Mouse (Mus musculus): ENCODE measurements at regions not wholly inside any gene's neighbourhood (a gene's known extent, or its start where the extent isn't known, plus 50 kb on each side); places are given as distances from the start of the nearest gene placed in this dataset.
"Not testable (repeated sequence)": the region's sequence is repeated elsewhere in the genome, so short reads cannot be mapped to it uniquely, and the experiment has no call there.

GRCm38 (mm10) chr15:3171774-3172173, 96.6 kb upstream of the Selenop start:
- DNase-seq (ENCODE audit: low spot score in 2 of 2) = no peak

DNA sequence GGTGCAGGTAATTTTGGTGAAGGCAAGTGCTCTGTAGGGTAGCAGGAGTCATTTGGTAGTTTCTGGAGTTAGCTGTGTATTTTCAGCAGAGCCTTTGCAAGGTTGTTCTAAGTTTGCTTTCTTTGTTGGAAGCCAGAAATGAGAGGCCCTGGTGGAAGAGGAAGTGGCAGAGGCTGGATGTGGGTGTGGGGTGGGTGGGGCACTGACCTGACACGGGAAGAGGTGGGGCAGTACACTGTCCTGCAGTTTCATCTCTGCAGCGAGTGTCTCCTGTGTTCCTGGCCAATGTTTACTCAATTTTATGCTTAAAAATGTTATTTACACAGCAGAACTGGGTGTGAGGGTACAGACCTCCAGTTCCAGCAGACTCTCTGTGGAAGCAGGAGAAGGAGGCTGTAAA, 94.3 kb upstream of the Selenop start:
- no peak for DNase-seq (ENCODE audit: low spot score in 2 of 2)

DNA sequence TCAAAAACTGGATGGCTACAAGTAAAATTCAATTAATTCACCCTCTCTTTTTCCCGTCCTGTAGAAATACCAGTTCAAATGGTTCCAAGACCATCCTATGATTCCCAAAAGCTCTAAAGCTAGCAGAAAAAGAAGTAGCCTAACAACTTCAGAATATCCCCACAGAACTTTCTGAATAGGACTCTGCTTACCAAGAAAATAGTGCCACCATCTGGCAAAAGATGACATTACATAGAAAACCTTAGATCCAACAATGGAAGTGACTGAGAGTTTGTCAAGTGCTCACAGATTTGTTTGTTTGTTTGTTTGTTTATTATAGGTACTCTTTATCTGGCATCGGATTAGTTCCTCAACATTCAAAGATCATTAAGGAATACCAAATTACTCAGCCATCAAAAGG, 93.5 kb upstream of the Selenop start:
- no peak for DNase-seq (ENCODE audit: low spot score in 2 of 2)

GRCm38 (mm10) chr15:3201912-3202653, 66.3 kb upstream of the Selenop start:
- peak in 1 of 2 experiments; percentile 28 for DNase-seq (ENCODE audit: low spot score in 2 of 2)

DNA sequence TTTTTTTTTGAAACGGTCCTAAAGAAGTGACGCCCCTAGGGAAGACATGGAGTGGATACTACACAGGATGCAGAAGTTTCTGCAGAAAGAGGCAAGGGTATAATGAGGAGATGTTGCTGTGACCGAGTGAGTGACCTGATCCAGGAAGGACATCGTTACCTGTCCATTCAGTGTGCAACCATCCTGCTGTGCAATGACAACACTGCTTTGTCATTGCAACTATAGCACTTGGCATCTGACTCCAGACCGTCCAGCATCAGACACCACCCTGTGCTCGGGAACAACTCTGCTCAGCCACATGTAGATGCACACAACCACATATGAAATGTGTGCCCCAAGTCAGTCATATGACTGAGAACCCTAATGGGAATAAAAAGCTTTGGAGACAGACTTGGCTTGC, 62.8 kb upstream of the Selenop start:
- DNase-seq (ENCODE audit: low spot score in 2 of 2) = no peak

DNA sequence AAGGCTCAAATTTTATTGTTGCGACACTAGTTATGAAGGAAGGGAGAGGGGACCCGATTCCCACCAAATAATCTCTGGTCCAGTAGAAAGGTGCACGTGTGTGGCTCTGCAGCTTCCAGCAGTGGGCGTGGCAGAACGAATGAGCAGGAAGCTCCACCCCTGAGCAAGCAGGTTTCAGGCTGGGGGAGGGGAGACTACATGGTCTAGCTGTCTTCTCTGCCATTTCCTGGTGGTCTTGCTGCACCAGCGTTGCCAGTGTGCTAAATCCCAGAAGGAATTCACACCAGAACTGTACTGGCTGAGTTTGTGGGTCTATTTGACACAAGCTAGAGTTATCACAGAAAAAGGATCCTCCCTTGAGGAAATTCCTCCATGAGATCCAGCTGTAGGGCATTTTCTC, 62.3 kb upstream of the Selenop start:
- DNase-seq (ENCODE audit: low spot score in 2 of 2) = not testable (repeated sequence)

GRCm38 (mm10) chr15:3213721-3214120, 54.6 kb upstream of the Selenop start:
- no peak for DNase-seq (ENCODE audit: low spot score in 2 of 2)

- no peak for DNase-seq (ENCODE audit: low spot score in 2 of 2)
Measured at GRCm38 (mm10) chr15:3215201-3215600, 53.1 kb upstream of the Selenop start.

All from adrenal gland, postnatal 4 days (tissue).